Mouse (Mus musculus): ENCODE data around the gene Olfr1086.

DNA sequence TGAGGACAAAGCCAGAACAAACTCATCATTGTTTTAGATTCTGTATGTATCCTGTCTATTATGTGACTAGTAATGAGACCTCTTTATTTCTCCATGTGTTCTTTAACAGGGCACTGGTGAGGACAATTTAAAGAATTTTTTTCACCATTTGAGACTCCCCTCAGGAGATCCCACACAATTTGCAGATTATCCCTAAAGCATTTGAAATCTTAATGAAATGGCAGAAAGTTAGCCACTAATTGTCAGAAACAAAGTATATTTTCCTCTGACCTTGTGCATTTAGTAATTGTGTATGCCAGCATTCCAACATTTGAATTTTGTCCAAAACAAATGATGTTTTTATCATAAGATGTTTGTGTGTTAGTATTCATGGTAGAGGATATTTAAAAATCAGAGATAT, 18.4 kb upstream of the Olfr1086 start, which contains the start of gene Olfr1087:
- TF ChIP-seq CTCF (IDR thresholded peaks at IDR 0.05; ENCODE audit: insufficient read depth, low read depth, low read length): no peak
- TF ChIP-seq POLR2A (IDR thresholded peaks at IDR 0.05; ENCODE audit: insufficient read depth, low read depth, low read length): no peak
